Mouse (Mus musculus) myocyte (in vitro differentiated cells): Measurements from ENCODE around the gene 4930433I11Rik. TPM values are rescaled to one million over a fixed set of nuclear protein-coding genes. Genes with fewer than 3 reads are reported as not detected.
"Not testable (repeated sequence)": the region's sequence is repeated elsewhere in the genome, so short reads cannot be mapped to it uniquely, and the experiment has no call there.

Experiments used
- H3K27me3 ChIP-seq: one replicate; pipeline ENCODE4 v1.6.1; 2011; ENCODE audit not compliant: control insufficient read depth, insufficient read depth, insufficient read length
- H3K36me3 ChIP-seq: one replicate; pipeline ENCODE4 v1.6.1; 2011; ENCODE audit not compliant: control insufficient read depth, insufficient read depth
- H3K4me2 ChIP-seq: one replicate; pipeline ENCODE4 v1.6.1; 2011; ENCODE audit warnings: low read depth, control low read depth
- H3K4me3 ChIP-seq: one replicate; pipeline ENCODE4 v1.5.1; 2011; ENCODE audit warnings: mild to moderate bottlenecking, control low read depth, moderate library complexity
- H3K79me2 ChIP-seq: one replicate; pipeline ENCODE4 v1.6.1; 2011; ENCODE audit not compliant: control insufficient read depth, insufficient read depth
- H3ac ChIP-seq: one replicate; pipeline ENCODE4 v1.6.1; 2011; ENCODE audit not compliant: control insufficient read depth, insufficient read length
- CEBPB ChIP-seq: IDR thresholded peaks from 2 replicates; pipeline ENCODE4 v1.6.1; 2011; ENCODE audit warnings: mild to moderate bottlenecking, moderate library complexity; ENCODE audit not compliant: poor library complexity, insufficient read depth, severe bottlenecking
- E2F4 ChIP-seq: IDR thresholded peaks from one replicate; pipeline ENCODE4 v1.6.1; 2011; ENCODE audit warnings: mild to moderate bottlenecking, control low read depth, moderate library complexity; ENCODE audit not compliant: insufficient read depth
- MAX ChIP-seq: IDR thresholded peaks from one replicate; pipeline ENCODE4 v1.6.1; 2011; ENCODE audit warnings: low read depth, mild to moderate bottlenecking, control low read depth
- MYOD1 ChIP-seq, 3 experiments: IDR thresholded peaks; one replicate each; pipeline ENCODE4 v1.6.1; 2011; ENCODE audit warnings: control low read depth in 2 of 3, low read depth in 2 of 3, mild to moderate bottlenecking in 2 of 3, moderate library complexity in 1 of 3; ENCODE audit not compliant: insufficient read length in 2 of 3, control insufficient read depth in 1 of 3
- MYOG ChIP-seq, 3 experiments: IDR thresholded peaks; one replicate each; pipeline ENCODE4 v1.6.1; 2011; ENCODE audit warnings: control low read depth in 2 of 3, low read depth in 2 of 3, mild to moderate bottlenecking in 2 of 3; ENCODE audit not compliant: insufficient read length in 2 of 3, control insufficient read depth in 1 of 3, insufficient read depth in 1 of 3
- POLR2A ChIP-seq: IDR thresholded peaks from one replicate; pipeline ENCODE4 v1.6.1; 2011; ENCODE audit warnings: low read depth, mild to moderate bottlenecking, control low read depth, moderate library complexity; ENCODE audit not compliant: insufficient read length
- POLR2AphosphoS2 ChIP-seq: IDR thresholded peaks from one replicate; pipeline ENCODE4 v1.6.1; 2011; ENCODE audit warnings: low read depth, control low read depth; ENCODE audit not compliant: insufficient read length
- REST ChIP-seq: IDR thresholded peaks from one replicate; pipeline ENCODE4 v1.6.1; 2011; ENCODE audit warnings: mild to moderate bottlenecking, control low read depth, moderate library complexity; ENCODE audit not compliant: insufficient read depth, insufficient read length
- SRF ChIP-seq: IDR thresholded peaks from one replicate; pipeline ENCODE4 v1.6.1; 2011; ENCODE audit warnings: low read depth; ENCODE audit not compliant: control insufficient read depth, insufficient read length
- TCF12 ChIP-seq: IDR thresholded peaks from one replicate; pipeline ENCODE4 v1.6.1; 2011; ENCODE audit warnings: mild to moderate bottlenecking, control low read depth; ENCODE audit not compliant: poor library complexity, insufficient read depth, severe bottlenecking
- TCF3 ChIP-seq: IDR thresholded peaks from one replicate; pipeline ENCODE4 v1.6.1; 2011; ENCODE audit warnings: low read depth, control low read depth; ENCODE audit not compliant: insufficient read length
- USF1 ChIP-seq: IDR thresholded peaks from one replicate; pipeline ENCODE4 v1.6.1; 2011; ENCODE audit warnings: low read depth, mild to moderate bottlenecking, control low read depth, moderate library complexity
- polyA plus RNA-seq: library from polyadenylated mRNA; unstranded; fragments of >200 nt; fragmentation: generic; extraction: Trizol; gene quantifications from one replicate; pipeline ENCODE4 v1.2.1, GENCODE M21; 2012; ENCODE audit warnings: missing spikeins

4930433I11Rik gene
- polyA plus RNA-seq: not detected

DNA sequence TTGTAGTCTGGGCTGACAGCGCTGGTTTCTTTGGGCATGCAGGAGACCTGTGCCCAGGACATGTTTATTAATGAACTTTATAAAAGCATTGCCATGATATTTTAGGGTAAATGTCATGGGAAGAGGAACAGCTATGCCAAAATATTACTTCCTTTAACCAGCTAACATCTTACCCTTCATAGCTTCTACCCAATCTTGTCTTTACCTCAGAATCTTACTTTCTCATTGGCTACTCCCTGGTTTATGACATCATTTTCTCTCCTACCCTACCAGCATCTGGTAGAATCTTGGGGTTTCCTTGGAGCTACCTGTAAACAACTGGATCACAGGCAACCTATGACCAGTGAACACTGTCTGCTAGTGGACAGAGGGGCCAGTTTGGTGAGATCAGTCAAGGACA, at the start of gene 4930433I11Rik:
TSS of gene 4930433I11Rik (plus strand) at position 301 of the 400 bp plus-strand sequence.
- H3K4me3 ChIP-seq: no peak within 1 kb of the TSS
- no peak within 1 kb of the TSS for H3ac ChIP-seq
- no peak for TF ChIP-seq POLR2A
- no peak for TF ChIP-seq POLR2AphosphoS2
- no peak for TF ChIP-seq SRF
- TF ChIP-seq E2F4: no peak
- TF ChIP-seq MAX: no peak
- TF ChIP-seq MYOG (IDR thresholded peaks at IDR 0.05; ENCODE audit: control insufficient read depth in 1 of 3, insufficient read depth in 1 of 3, insufficient read length in 2 of 3, low read depth in 2 of 3): no peak
- no peak for TF ChIP-seq REST
- TF ChIP-seq USF1: no peak
- no peaks in the 10 kb centered on the region for H3K36me3 ChIP-seq
- no peaks in the 10 kb centered on the region for H3K27me3 ChIP-seq
- H3K4me2 ChIP-seq: no peak within 1 kb of the TSS
- H3K79me2 ChIP-seq: no peaks in the 10 kb centered on the region

DNA sequence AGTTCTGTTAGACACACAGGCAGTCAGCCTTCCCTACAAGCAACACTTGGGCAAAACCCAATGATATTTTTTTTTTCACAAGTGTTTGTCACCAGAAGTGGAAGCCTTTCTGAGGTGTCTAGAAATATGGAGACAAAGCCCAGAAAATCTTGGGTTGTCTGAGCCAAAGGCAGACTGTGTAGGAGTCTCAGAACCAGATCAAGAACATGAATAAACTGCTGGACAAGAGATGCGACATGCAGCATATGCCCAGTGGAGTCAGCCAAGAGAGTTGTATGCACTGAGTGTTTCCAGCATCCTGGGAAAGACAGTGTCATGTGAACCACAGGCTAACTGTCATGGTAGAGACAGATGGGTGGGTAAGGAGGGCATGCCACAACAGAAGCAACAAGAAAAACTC, 48.0 kb upstream of the 4930433I11Rik start:
- H3ac ChIP-seq: no peak overlapping the region
- no peaks in the 10 kb centered on the region for H3K27me3 ChIP-seq
- no peak overlapping the region for H3K4me3 ChIP-seq
- no peaks in the 10 kb centered on the region for H3K36me3 ChIP-seq
- H3K4me2 ChIP-seq: no peak overlapping the region
- no peaks in the 10 kb centered on the region for H3K79me2 ChIP-seq
- TF ChIP-seq SRF: no peak
- TF ChIP-seq E2F4: no peak
- no peak for TF ChIP-seq POLR2AphosphoS2
- no peak for TF ChIP-seq REST
- no peak for TF ChIP-seq USF1
- no peak for TF ChIP-seq MYOD1 (IDR thresholded peaks at IDR 0.05; ENCODE audit: control insufficient read depth in 1 of 3, insufficient read length in 2 of 3, low read depth in 2 of 3)
- TF ChIP-seq TCF12: no peak
- TF ChIP-seq MYOG (IDR thresholded peaks at IDR 0.05; ENCODE audit: control insufficient read depth in 1 of 3, insufficient read depth in 1 of 3, insufficient read length in 2 of 3, low read depth in 2 of 3): no peak
- TF ChIP-seq CEBPB: no peak
- TF ChIP-seq TCF3: no peak
- no peak for TF ChIP-seq POLR2A
- no peak for TF ChIP-seq MAX

DNA sequence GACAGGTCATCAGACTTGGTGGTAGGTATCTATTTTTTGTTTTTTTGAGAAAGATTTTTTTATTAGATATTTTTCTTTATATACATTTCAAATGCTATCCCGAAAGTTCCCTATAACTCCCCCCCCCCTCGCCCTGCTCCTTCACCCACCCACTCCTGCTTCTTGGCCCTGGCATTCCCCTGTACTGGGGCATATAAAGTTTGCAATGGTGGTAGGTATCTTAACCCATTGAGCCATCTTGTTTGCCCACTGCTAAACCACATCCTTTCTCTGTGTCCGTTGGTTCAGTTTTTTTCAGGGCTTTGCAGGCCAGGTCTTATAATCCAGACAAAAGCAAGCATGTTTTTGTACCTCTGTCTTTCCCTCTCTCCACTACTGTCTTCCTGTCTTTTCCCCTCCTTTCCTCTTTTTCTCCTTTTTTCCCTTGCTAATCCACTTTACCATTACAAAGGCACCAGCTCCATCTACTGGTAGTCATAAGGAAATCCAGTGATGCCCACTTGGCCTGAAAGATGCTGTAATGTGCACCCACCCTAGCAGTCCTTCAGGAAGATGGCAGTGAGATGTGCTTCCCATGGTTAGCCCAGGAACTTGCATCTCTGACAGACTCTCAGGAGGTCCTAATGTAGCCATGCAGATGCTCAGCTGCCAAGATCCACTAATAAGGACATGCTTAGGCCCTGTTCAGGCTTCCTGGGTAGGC, 45.0 kb upstream of the 4930433I11Rik start:
- Histone ChIP-seq H3K4me2 (no peak overlapping the region), H3K27me3 (no peaks in the 10 kb centered on the region), H3K4me3 (no peak overlapping the region), H3K36me3 (no peaks in the 10 kb centered on the region), H3ac (no peak overlapping the region), H3K79me2 (no peaks in the 10 kb centered on the region)
- no peak for TF ChIP-seq USF1
- TF ChIP-seq REST: no peak
- TF ChIP-seq MAX: no peak
- no peak for TF ChIP-seq SRF

DNA sequence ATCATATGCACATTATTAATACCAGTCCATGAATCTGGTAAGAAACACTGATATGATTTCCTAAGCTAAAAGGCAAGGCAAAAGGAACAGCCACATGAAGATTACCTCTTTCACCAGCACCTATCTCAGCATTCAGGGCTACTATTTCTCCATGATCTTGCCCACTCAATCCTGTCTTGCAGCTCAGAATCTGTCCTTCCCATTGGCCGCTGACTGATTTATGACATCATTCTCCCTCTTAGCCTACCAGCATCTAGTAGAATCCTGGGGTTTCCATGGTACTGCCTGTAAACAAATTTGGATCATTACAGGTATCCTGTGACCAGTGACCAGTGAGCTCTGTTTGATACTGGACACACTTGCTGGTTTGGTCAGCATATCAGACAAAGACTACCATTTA, 45.1 kb downstream of the 4930433I11Rik start, which contains the start of gene Gm4884:
TSS of gene Gm4884 (plus strand) at position 301 of the 400 bp plus-strand sequence.
- not testable (repeated sequence) for H3K4me2 ChIP-seq, H3K27me3 ChIP-seq, H3K36me3 ChIP-seq, H3K4me3 ChIP-seq, H3ac ChIP-seq, H3K79me2 ChIP-seq

DNA sequence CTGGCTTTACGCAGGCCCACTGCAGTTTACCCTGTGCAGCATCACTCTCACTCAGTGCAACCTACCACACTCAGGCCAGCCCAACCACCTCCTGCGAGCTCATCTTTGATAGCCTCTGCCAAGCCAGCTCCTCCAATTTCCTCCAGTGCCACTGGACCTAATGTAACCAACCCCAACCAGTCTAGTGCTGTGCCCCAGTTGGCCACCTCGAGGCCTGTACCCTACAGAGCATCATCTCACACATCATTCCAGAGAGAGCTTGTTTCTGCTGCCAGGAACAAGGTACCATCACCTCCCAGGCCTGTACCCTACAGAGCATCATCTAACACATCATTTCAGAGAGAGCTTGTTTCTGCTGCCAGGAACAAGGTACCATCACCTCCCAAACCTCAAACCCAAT, 56.7 kb downstream of the 4930433I11Rik start:
- not testable (repeated sequence) for H3K4me3 ChIP-seq, H3K27me3 ChIP-seq, H3K4me2 ChIP-seq, H3K79me2 ChIP-seq, H3ac ChIP-seq, H3K36me3 ChIP-seq

Other genes with a start within 250 kb of the 4930433I11Rik start
- gene Vstm2b, start 89.2 kb upstream of the 4930433I11Rik start, polyA plus RNA-seq: not detected
- gene Gm4884, start 45.2 kb downstream of the 4930433I11Rik start, polyA plus RNA-seq: not detected
- not detected for gene Gm5592, start 166.3 kb downstream of the 4930433I11Rik start, polyA plus RNA-seq